Mouse (Mus musculus): ENCODE measurements around the gene Nanp.

DNA sequence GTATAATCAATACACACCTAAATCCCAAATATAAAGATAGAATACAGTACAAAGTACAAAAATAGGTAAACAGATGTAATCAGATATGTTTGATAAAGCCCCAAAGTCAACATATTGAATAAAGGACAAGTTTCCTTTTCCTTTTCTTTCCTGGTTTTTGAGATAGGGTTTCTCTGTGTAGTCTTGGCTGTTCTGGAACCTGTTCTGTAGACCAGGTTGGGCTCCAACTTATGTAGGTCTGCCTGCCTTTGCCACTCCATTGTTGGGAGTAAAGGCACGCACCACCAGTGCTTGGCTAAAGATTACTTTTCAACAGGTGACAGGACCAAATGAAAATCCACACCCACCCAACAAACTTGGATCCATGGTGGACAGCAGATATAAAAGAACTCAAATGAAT is 17.4 kb upstream of the Nanp start:
- TF ChIP-seq CTCF (conservative IDR thresholded peaks at IDR 0.05; ENCODE audit: insufficient read depth, insufficient read length, low read depth, low read length) (no peak), POLR2A (IDR thresholded peaks at IDR 0.05; ENCODE audit: low read depth, low read length) (no peak)

Measured in kidney, adult 2 months (tissue).